Mouse (Mus musculus) forebrain, embryonic 15.5 days (tissue): Measurements from ENCODE around the gene Tns2. TPM values are rescaled to one million over a fixed set of nuclear protein-coding genes. Genes with fewer than 3 reads are reported as not detected.
A peak's percentile ranks its signal among the peaks of the same experiment; 100 is the strongest.

Source experiments
- ATAC-seq: fragments of 200-750 bp; cut with Nextera tagmentation; replicated peaks from 2 replicates; pipeline ENCODE4 v1.8.0; 2017; ENCODE audit warnings: mild to moderate bottlenecking, moderate TSS enrichment, moderate library complexity
- H3K27ac ChIP-seq: fragments of 300-500 bp; sonication (generic); replicated peaks from 2 replicates; pipeline ENCODE4 v1.5.1; 2015; ENCODE audit warnings: mild to moderate bottlenecking, inconsistent platforms
- H3K27me3 ChIP-seq: fragments of 300-500 bp; sonication (generic); 2 replicates; pipeline ENCODE4 v1.6.1; 2015; ENCODE audit warnings: inconsistent platforms
- H3K36me3 ChIP-seq: fragments of 300-500 bp; sonication (generic); 2 replicates; pipeline ENCODE4 v1.6.1; 2015; ENCODE audit warnings: mild to moderate bottlenecking, inconsistent platforms
- H3K4me1 ChIP-seq: fragments of 300-500 bp; sonication (generic); 2 replicates; pipeline ENCODE4 v1.6.1; 2015; ENCODE audit warnings: inconsistent platforms
- H3K4me2 ChIP-seq: fragments of 300-500 bp; sonication (generic); replicated peaks from 2 replicates; pipeline ENCODE4 v1.6.1; 2015; ENCODE audit warnings: mild to moderate bottlenecking, inconsistent platforms
- H3K4me3 ChIP-seq: fragments of 300-500 bp; sonication (generic); 2 replicates; pipeline ENCODE4 v1.5.1; 2015; ENCODE audit warnings: mild to moderate bottlenecking, inconsistent platforms
- H3K9ac ChIP-seq: fragments of 300-500 bp; sonication (generic); replicated peaks from 2 replicates; pipeline ENCODE4 v1.6.1; 2015; ENCODE audit warnings: mild to moderate bottlenecking, inconsistent platforms
- H3K9me3 ChIP-seq: fragments of 300-500 bp; sonication (generic); 2 replicates; pipeline ENCODE4 v1.6.1; 2016; ENCODE audit warnings: inconsistent platforms
- WGBS: fragments of 180-500 bp; shearing (Covaris S2); methylation state at CpG from one replicate; pipeline ENCODE4 v1.1.7; 2015; ENCODE audit warnings: mixed read lengths; 5-methylcytosine and 5-hydroxymethylcytosine counted together
- polyA plus RNA-seq: library from polyadenylated mRNA; unstranded; fragments of >200 nt; fragmentation: Nextera tagmentation; extraction: Ambion mirVana; gene quantifications from 2 replicates; pipeline ENCODE4 v1.2.1, GENCODE M21; 2015

Tns2 gene
- 4.9 and 6.9 TPM in 2 replicates for polyA plus RNA-seq

- Histone ChIP-seq H3K4me2 (peak within 1 kb of the TSS; percentile 85), H3K27ac (peak within 1 kb of the TSS; percentile 31), H3K36me3 (peaks cover 28% of the 10 kb centered on the region), H3K9ac (peak within 1 kb of the TSS; percentile 57), H3K9me3 (no peaks in the 10 kb centered on the region), H3K27me3 (no peaks in the 10 kb centered on the region; the same call in 1 of the 2 replicates), H3K4me3 (peak within 1 kb of the TSS; percentile 53), H3K4me1 (peaks cover 32% of the 10 kb centered on the region)
- under 1% methylated on average over 70 of the region's 82 CpGs for WGBS
- peak; percentile 53 for ATAC-seq
These were observed at the start of gene Tns2 for GRCm38 (mm10) chr15:102100161-102100981. TSS of gene Tns2 (plus strand) at chr15:102100413.

DNA sequence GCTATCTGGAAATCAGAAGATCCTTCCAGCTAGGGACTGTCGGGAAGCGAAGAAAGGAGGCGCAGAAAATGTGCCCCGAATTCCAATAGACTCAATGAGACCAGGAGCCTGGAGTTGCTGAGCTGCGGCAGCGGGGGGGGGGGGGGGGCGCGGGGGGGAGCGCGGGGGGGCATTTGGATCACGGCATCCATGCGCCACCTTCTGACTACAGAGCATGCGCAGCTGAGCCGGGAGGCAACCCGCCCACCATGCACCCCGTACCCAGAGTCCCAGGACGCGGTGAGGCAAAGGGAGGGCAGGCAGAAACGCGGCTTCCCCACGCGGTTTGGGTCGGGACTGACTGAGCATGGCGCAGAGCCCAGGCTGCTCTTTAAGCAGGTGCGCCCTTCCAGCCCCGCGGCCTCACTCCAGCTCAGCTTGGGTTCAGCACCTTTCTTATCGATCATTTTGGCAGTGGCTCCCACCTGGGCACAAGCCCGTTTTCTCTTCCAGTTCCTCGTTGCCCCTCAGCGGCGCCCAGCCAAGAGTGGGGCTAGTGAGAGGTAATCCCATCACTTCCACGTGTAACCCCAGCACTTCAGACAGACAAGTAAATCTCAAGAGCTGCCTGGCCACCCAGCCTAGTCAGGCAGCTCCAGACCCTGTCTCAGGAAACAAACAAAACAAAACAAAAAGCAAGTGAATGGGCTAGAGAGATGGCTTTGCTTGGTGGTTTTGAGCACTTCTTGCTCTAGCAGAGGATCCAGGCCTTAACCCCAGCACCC is 48.1 kb upstream of the Tns2 start:
- Histone ChIP-seq H3K27ac (peak overlapping the region; percentile 65), H3K27me3 (no peaks in the 10 kb centered on the region), H3K4me3 (peak overlapping the region; percentile 52), H3K4me1 (peaks cover 4% of the 10 kb centered on the region; the same call in 1 of the 2 replicates), H3K4me2 (peak overlapping the region; percentile 66), H3K9ac (peak overlapping the region; percentile 64), H3K9me3 (no peaks in the 10 kb centered on the region), H3K36me3 (no peaks in the 10 kb centered on the region)
- ATAC-seq, result peak; percentile 89
- WGBS, result under 1% methylated on average over 24 of the region's 33 CpGs

- Histone ChIP-seq H3K27me3 (no peaks in the 10 kb centered on the region), H3K9ac (no peak overlapping the region), H3K9me3 (no peaks in the 10 kb centered on the region), H3K27ac (no peak overlapping the region), H3K4me2 (no peak overlapping the region), H3K36me3 (no peaks in the 10 kb centered on the region), H3K4me3 (no peak overlapping the region), H3K4me1 (peaks cover under 1% of the 10 kb centered on the region; the same call in 1 of the 2 replicates)
- WGBS, result 91% methylated on average over 15 of the region's 15 CpGs
- ATAC-seq, result no peak
These were observed 43.6 kb upstream of the Tns2 start for GRCm38 (mm10) chr15:102056495-102057174.

DNA sequence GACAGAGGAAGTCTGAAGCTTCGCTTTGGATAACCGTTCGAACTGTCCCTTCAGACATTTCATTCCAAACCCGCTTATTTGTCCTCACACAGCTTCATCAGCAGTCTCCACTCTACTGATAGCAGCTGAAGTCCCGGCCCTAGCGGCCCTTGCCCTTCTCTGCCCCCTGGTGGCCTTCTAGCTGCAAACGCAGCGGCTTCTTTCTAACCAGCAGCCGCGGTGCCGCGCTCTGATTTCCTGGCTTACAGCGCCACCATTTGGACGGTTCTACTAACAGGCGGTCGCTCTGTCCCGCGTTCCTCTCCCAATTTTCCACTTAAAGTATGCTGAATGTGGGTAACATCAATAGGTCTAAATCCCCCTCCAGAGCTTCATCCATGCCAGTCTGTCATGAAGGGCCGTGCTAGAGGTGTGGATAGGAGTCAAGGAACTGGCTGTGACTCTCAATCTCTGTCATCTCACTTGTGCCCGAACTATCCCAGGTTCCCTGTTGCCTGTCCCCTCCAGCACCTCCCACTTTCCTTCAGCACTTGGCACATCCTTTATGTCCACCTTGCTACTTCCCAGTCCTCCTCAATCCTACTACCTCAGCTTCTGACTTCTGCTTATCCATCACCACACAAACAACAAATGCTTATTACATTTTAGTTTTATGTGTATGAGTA is 34.4 kb upstream of the Tns2 start:
- Histone ChIP-seq H3K27me3 (peaks cover 11% of the 10 kb centered on the region), H3K36me3 (no peaks in the 10 kb centered on the region), H3K27ac (no peak overlapping the region), H3K4me3 (no peak overlapping the region), H3K9ac (no peak overlapping the region), H3K4me2 (no peak overlapping the region), H3K9me3 (no peaks in the 10 kb centered on the region), H3K4me1 (no peaks in the 10 kb centered on the region)
- ATAC-seq, result peak; percentile 86
- 4% methylated on average over 20 of the region's 20 CpGs for WGBS

DNA sequence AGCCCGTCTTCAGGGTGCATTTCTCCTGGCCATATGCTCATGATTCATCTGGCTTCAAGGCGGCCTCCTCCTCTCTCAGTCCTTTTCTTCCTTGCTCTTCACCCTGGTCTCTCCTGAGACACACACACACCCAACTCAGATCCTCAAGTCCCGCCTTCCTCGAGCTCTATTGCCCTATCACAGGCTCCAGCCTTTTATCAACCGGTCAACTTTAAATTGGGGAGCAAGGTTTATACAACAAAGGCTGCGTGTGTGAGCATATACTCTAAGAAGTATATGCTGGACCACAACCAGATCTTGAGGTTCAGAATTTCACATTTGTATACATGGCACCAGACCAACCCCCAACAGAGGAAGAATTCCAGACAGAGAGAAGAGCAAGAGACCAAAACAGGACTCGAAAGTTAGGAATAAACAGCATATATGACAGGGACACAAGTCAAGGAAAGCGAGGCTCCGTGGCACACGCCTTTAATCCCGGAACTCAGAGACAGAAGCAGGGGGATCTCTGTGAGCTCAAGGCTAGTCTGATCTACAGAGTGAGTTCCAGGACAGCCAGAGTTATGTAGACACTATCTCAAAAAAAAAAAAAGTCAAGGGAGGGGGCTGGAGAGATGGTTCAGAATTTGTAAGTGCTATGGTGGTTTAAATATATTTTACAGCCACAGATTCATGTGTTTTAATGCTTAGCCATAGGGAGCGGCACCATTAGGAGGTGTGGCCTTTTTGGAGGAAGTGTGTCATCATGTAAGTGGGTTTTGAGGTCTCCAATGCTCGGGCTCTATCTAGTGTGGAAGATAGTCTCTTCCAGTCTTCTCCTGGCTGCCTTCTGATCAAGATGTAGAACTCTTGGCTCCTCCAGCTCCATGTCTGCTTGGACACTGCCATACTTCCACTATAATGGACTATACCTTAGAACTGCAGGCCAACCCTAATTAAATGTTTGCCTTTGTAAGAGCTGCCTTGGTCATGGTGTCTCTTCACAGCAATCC is 29.4 kb upstream of the Tns2 start:
- 78% methylated on average over 13 of the region's 13 CpGs for WGBS
- H3K9me3 ChIP-seq, result no peaks in the 10 kb centered on the region
- no peak overlapping the region for H3K4me3 ChIP-seq
- H3K4me1 ChIP-seq, result peaks cover 21% of the 10 kb centered on the region
- H3K27me3 ChIP-seq, result peaks cover 11% of the 10 kb centered on the region
- H3K27ac ChIP-seq, result no peak overlapping the region
- ATAC-seq, result no peak
- no peaks in the 10 kb centered on the region for H3K36me3 ChIP-seq
- H3K9ac ChIP-seq, result no peak overlapping the region
- no peak overlapping the region for H3K4me2 ChIP-seq

DNA sequence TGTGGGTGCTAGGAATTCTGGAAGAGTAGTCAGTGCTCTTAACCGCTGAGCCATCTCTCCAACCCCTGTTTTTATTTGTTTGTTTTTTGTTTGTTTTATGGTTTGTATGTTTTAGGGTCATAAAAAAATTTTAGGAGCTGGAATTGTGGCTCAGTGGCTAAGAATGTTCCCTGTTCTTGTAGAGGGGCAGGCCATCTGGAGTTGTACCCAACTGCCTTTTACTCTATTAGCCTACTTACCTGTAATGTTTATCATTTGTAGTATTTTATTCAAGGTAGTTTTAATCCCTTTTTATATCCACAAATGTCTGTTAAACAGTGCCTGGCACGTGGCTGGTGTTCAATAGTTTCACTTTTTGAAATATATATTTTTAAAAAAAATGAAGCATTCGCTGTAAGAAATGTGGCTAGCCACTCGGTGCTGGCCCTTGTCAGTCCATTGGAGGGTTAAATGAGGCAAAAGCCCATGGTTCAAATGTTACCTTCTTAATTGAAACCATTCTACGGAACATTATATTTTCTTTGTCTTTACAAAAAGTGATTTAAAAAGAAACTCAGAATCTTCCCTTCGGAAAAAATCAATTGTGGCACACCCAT is 27.2 kb upstream of the Tns2 start:
- H3K4me1 ChIP-seq, result peaks cover 27% of the 10 kb centered on the region
- WGBS, result 15% methylated on average over 6 of the region's 6 CpGs
- H3K27ac ChIP-seq, result peak overlapping the region; percentile 92
- H3K4me3 ChIP-seq, result peak overlapping the region; percentile 89
- no peaks in the 10 kb centered on the region for H3K36me3 ChIP-seq
- ATAC-seq, result peak; percentile 39
- H3K27me3 ChIP-seq, result no peaks in the 10 kb centered on the region
- peak overlapping the region; percentile 98; the same call in 1 of the 2 replicates for H3K9ac ChIP-seq
- no peaks in the 10 kb centered on the region for H3K9me3 ChIP-seq
- H3K4me2 ChIP-seq, result peak overlapping the region; percentile 44

DNA sequence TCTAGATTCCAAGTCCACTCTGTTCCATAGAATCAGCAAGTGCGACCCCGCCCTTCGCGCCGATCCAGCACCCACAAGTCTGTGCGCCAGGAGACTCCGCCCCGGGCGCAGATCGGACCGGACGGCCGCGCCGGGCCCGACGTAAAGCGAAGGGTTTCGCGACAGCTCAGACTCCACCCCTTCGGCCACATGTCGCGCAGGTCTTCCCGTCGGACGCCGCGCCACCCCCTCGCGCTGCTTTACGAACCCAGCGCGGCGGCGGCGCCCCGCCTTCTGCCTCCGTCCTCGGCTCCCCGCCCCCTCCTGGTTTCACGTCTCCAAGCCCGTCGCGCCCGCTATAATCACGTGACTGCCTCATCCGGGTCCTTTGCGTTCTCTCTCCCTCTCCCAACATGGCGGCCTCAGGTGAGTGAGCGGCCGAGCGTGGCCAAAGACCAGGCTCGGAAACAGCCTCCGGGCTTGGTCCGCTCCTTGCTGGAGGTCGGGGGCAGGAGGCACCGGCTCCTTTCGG is 26.6 kb upstream of the Tns2 start, which contains the start of gene Eif4b:
TSS of gene Eif4b (plus strand) at position 215 of the 511 bp plus-strand sequence.
- Histone ChIP-seq H3K36me3 (no peaks in the 10 kb centered on the region), H3K27me3 (no peaks in the 10 kb centered on the region), H3K4me1 (peaks cover 27% of the 10 kb centered on the region), H3K4me2 (peak within 1 kb of the TSS; percentile 88), H3K9ac (peak within 1 kb of the TSS; percentile 98), H3K27ac (peak within 1 kb of the TSS; percentile 92), H3K4me3 (peak within 1 kb of the TSS; percentile 89), H3K9me3 (no peaks in the 10 kb centered on the region)
- WGBS, result under 1% methylated on average over 58 of the region's 58 CpGs
- peak; percentile 96 for ATAC-seq

GRCm38 (mm10) chr15:102074070-102074731 is 26.0 kb upstream of the Tns2 start:
- Histone ChIP-seq H3K27ac (peak overlapping the region; percentile 92), H3K4me1 (peaks cover 27% of the 10 kb centered on the region), H3K36me3 (no peaks in the 10 kb centered on the region), H3K27me3 (no peaks in the 10 kb centered on the region), H3K4me3 (peak overlapping the region; percentile 89), H3K4me2 (peak overlapping the region; percentile 88), H3K9ac (peak overlapping the region; percentile 98), H3K9me3 (no peaks in the 10 kb centered on the region)
- ATAC-seq, result peak; percentile 63
- WGBS, result under 1% methylated on average over 53 of the region's 57 CpGs

DNA sequence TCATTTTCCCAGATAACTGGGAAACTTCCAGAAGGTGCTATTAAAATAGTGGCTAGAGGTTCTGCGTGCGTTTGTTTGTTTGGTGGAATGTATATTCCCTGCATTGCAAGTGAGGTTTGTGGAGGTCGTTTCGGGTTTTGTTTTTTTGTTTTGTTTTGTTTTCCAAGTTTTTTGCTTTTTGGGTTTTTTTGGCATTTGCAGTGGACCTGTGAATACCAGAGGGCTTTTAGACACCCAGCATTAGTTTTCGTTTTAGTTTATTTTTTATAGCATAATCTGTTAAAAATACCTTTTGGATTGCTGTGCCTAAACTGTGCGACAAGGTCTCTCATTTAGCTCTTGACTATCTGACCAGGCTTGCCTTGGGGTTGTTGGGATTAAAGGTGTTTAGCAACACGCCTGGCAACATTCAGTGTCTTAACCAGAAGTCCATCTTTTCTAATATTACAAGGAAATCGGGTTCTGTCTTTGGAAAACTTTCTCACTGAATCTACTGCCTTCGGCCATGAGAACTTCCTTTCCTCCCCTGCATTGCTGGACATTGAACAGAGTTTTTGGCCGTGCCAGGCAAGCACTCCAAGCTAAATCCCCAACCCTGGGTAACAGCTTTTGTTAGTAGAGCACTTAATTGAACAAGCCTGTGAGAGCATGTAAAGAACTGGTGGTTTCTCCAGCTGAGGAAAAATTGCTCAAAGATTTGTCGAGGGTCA is 25.2 kb upstream of the Tns2 start:
- 9% methylated on average over 11 of the region's 11 CpGs for WGBS
- Histone ChIP-seq H3K9me3 (no peaks in the 10 kb centered on the region), H3K36me3 (no peaks in the 10 kb centered on the region), H3K9ac (peak overlapping the region; percentile 98), H3K27ac (0 out of 2 replicates have a peak overlapping the region, but pooled peaks have one; percentile 92), H3K4me2 (peak overlapping the region; percentile 88), H3K4me3 (peak overlapping the region; percentile 89), H3K4me1 (peaks cover 27% of the 10 kb centered on the region), H3K27me3 (no peaks in the 10 kb centered on the region)
- no peak for ATAC-seq
